Mouse (Mus musculus) heart, postnatal 10 days (tissue): Measurements from ENCODE around the gene Sh3bp5. TPM values are rescaled to one million over a fixed set of nuclear protein-coding genes. Genes with fewer than 3 reads are reported as not detected.

ENCODE experiments used
- DNase-seq, 2 experiments: peaks; one replicate each; pipeline ENCODE4 v3.0.0; 2021
- intact Hi-C: fragments of 180-260 bp; cut with DNase I; formaldehyde crosslinking; loops from one replicate; pipeline ENCODE4 v1.15.1; 2025
- total RNA-seq, 2 experiments: library from RNA; stranded (reverse); gene quantifications; 2 replicates each; pipeline ENCODE4 v1.2.3; 2021

The Sh3bp5 gene
- total RNA-seq, 2 experiments from 2014 or later, result 59.7 to 65.1 TPM

DNA sequence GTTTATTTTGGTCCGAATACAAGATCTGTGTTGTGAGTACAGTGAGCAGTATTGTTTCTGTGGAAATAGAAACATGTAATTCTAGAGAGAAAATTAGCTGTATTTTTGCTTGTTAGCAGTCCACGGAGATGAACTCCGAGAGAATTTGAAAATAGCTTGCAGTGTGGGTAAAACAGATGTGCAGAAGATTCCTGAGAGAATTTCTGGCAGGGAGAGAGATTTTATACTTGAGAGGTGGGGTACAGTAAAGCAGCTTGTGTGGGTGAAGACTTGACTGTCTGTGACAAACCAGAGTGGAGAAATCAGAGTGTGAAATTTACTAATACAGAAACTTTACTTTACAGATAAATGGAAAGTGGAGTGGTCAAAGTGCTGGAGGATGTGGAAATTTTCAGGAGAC, 66.5 kb downstream of the Sh3bp5 start:
- intact Hi-C loops, result loop anchor here (10.0 kb wide), 1 partner anchor 235 kb away; no protein-coding TSS in a partner anchor
- no peak for DNase-seq

DNA sequence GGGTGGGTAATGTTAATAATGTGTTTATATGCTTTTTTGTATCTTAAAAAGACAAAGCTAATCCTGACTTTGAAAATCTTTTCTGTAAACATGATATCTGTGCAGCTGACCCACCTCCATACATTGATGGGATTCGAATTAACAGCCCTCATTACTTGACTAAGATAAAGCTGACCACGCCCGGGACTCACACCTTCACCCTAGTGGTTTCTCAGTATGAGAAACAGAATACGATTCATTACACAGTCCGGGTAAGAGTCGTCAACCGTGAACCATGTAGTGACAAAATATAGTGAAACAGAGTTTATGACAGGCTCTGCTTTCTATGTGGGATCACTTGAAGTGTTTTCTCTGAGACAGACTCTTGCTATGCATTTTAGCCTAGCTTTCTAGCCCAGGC, 67.9 kb downstream of the Sh3bp5 start:
- DNase-seq, result no peak
- intact Hi-C loops, result loop anchor here (10.0 kb wide), 1 partner anchor 237 kb away; no protein-coding TSS in a partner anchor

DNA sequence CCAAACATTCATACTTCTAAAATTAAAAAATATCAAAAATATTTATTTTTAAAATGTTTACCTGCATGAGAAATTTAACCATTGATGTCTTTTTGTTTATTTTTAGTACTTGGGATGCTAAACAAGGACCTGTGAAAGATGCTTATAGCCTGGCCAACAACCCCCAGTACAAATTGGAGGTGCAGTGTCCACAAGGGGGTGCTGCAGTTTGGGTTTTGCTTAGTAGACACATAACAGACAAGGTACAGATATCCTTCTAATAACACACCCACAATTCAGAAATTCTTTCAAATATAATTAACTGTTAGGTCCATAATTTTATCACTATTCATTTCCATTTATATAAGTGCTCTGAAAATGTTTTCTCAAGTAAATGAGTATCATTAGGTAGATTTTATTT, 70.5 kb downstream of the Sh3bp5 start:
- DNase-seq, result peak; percentile 71 to 86
- intact Hi-C loops, result loop anchor here (1.0 to 10.0 kb wide), 2 partner anchors 107 to 239 kb away; no protein-coding TSS in a partner anchor

DNA sequence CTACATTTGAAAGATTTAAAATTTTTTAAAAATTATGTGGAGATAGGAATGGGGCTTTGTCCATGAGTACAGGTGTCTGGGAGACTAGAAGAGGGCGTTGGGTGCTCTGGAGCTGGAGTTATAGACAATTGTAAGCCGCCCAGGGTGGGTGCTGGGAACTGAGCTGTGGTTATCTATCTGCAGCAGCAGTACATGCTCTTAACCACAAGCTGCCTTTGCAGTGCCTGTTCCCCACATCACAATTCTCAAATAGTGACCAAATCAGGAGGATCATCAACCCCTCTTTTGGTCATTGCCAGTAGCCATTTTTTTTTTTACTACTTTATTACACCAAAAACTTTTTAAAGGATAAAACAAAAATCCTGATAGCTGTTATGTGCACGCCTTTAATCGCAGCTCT, 71.3 kb downstream of the Sh3bp5 start:
- intact Hi-C loops, result loop anchor here (10.0 kb wide), 1 partner anchor 240 kb away; no protein-coding TSS in a partner anchor

GRCm38 (mm10) chr14:31362236-31362635, 73.6 kb downstream of the Sh3bp5 start:
- intact Hi-C loops, result loop anchor here (10.0 kb wide), 1 partner anchor 243 kb away; no protein-coding TSS in a partner anchor
- DNase-seq, result no peak

More for the DNA sequence above, 71.3 kb downstream of the Sh3bp5 start:
- DNase-seq, result no peak

GRCm38 (mm10) chr14:31345367-31345766, 90.5 kb downstream of the Sh3bp5 start:
- DNase-seq, result no peak
- intact Hi-C loops, result no loop called here

DNA sequence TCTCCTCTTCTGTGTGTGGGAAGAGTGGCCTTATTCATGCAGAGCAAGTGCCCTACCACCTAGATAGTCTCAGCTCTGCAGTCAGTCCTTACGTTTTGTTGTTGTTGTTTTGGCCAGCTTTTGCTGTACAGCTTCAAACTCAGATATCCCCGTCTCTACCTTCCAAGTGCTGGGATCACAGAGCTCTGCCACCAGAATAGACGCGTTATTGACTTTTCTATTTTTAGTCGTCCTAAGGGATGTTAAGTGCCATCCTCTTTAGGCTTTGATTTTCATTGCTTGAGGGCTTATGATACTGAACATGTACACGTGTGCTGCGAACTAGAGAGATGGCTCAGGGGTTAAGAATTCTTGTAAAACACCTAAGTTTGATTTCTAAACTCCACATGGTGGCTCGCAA, 92.6 kb downstream of the Sh3bp5 start:
- DNase-seq, result peak in 1 of 2 experiments; percentile 29
- intact Hi-C loops, result no loop called here

DNA sequence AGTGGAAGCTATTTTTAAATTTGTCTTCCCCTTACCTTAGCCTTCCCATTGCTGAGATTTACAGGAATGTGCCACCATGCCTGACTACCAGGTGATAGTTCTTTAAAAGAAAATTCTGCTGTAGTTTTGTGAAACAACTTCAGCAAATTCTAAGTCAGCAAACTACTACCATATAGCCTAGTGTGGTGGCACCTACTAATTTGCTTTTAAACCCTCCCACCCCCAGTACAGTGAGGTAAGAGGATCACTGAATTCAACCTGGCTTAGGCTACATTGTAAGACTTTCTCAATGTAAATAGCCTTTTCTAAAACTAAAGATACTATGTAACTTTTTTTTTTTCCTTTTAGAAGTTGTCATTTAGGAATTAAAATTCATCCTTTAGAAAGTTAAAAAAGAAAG, 97.9 kb downstream of the Sh3bp5 start:
- intact Hi-C loops, result loop anchor here (5.0 kb wide), 2 partner anchors 86 to 121 kb away; partner anchors contain the start of genes Bap1, Nisch, Phf7 and Sema3g
- DNase-seq, result no peak

- intact Hi-C loops, result loop anchor here (5.0 kb wide), 2 partner anchors 85 to 120 kb away; partner anchors contain the start of genes Bap1, Nisch, Phf7 and Sema3g
- no peak for DNase-seq
These were observed 98.5 kb downstream of the Sh3bp5 start for GRCm38 (mm10) chr14:31337406-31337805.

DNA sequence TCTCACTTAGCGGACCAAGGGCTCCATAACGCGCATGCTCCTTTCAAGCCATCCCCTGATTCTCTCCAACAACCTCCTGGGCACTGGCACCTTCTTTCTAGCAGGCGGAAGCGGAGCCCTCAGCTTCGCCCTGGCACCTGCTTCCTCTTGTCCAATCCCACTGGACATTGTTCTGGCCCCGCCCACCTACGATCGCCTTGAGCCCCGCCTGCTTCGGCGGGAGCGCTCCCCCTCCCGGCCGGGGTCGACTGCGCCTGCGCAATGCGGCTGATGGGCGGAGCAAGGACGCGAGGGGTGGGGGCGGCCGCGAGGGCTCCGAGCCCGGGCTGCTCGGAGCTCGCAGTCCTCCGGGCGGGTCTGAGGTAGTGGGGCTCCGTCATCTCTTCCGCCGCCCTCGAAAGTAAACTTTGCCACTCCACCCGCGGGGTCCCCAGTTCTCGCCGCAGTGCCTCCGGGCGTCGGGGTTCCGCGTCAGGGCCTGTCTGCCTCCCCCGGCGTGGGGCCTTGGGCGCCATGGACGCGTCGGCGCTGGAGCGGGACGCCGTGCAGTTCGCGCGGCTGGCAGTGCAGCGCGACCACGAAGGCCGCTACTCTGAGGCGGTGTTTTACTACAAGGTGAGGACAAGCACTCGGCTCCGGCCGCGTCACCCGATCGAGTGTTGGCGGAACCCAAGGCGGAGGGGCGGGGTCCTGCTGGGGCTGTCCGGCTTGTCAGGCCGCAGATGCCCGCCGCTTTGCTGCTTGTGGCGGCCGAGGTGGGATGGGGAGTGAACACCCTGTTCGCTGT, 99.3 kb downstream of the Sh3bp5 start, which contains the start of gene Capn7:
Gene Capn7 (plus strand): TSS at position 270 of the 787 bp plus-strand sequence.
- peak; percentile 98 to 99 for DNase-seq
- intact Hi-C loops, result loop anchor here (5.0 kb wide), 2 partner anchors 84 to 119 kb away; partner anchors contain the start of genes Bap1, Nisch, Phf7 and Sema3g

DNA sequence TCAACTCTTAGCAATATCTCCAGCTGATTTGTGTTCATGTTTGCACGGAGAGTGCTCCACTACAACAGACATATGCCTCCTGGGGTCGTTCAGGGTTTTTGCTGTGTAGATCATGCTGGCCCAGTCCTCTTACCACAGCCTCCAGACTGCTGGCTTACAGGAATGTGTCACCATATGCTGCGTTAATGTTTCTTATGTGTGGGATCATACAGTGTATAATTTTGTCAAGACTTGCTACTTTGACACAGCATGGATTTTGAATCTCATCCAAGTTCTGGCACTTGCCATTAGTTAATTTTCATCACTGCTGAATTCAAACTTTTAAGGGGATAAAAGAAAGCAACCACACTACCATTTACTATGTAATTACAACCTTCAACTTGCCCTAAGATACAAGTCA, 100.1 kb downstream of the Sh3bp5 start:
- intact Hi-C loops, result loop anchor here (5.0 kb wide), 2 partner anchors 83 to 118 kb away; partner anchors contain the start of genes Bap1, Nisch, Phf7 and Sema3g
- no peak for DNase-seq

- intact Hi-C loops, result no loop called here
- no peak for DNase-seq
These were observed 104.9 kb downstream of the Sh3bp5 start for GRCm38 (mm10) chr14:31330957-31331356.

- intact Hi-C loops, result no loop called here
- DNase-seq, result no peak
These were observed 106.1 kb downstream of the Sh3bp5 start for GRCm38 (mm10) chr14:31329741-31330140.

DNA sequence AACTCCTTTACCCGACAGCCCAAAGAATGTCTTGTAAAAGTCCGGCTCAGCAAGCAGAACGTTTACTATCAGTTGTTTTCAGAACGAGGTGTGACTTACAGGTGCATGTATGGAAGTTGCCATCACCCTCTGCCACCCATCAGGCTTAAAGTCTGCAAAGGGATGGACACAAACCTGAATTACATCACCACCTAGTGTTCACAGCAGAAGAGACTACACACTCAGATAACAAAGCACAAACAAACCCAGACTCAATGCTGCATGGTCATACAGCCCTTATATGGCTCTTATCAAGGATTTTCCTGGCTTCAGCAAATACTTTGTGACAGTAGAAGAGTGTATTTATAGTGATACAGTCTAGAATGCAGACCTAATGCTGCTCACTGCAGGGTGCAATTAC, 108.2 kb downstream of the Sh3bp5 start:
- DNase-seq, result no peak
- intact Hi-C loops, result no loop called here

GRCm38 (mm10) chr14:31327196-31327595, 108.7 kb downstream of the Sh3bp5 start:
- intact Hi-C loops, result no loop called here
- no peak for DNase-seq

DNA sequence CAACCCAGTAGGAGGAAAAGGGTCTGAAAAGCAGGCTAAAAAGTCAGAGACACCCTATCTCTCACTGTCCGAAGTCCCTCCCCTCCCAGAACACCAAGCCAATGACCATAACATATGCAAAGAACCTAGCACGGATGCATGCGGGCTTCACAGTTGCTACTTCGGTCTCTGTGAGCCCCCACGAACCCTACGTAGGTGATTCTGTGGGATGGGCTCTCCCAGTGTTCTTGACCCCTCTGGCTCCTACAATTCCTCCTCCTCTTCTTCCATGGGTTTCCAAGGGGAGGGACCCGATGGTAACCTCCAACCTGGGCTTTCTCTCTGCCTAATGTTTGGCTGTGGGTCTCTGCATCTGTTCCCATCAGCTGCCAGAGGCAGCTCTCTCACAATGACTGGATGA, 109.1 kb downstream of the Sh3bp5 start:
- DNase-seq, result no peak
- intact Hi-C loops, result no loop called here

DNA sequence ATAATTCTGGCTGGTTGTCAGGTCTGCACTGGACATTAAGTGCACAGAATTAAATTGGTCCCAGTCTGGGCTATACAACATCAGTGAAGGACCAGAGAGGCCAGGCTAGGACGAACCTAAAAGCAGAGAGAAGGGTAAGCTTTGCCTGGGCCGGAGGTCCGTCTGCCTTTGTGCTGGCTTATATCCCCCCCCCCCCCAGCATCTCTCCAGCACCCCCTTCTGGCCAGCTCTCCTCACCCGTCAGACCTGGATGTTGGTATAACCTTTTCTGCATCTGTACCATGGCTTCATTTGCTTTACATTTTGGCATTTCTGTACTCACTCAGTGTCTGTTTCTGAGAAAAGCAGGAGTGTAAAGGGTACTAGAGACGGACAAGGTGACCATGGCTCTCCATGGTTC, 110.3 kb downstream of the Sh3bp5 start:
- no peak for DNase-seq
- intact Hi-C loops, result loop anchor here (2.0 kb wide), 1 partner anchor 53 kb away; no protein-coding TSS in a partner anchor

DNA sequence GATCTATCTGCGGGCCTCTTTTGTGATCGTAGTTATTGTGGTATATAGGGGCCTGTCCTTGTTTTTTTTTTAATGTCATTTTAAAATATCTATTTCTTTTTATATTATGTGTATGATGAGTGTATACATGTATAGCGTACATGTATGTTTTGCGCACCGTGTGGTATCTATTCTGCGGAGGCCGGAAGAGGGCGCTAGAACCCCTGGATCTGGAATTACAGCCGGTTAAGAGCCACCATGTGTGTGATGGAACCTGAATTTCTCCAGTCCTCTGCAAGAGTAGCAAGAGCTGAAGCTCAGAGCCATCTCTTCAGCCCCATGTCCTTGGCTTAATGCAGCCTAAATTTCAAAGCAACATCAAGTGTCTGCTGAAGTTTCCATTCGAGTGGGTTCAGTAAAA, 111.0 kb downstream of the Sh3bp5 start:
- no peak for DNase-seq
- intact Hi-C loops, result loop anchor here (2.0 kb wide), 1 partner anchor 52 kb away; no protein-coding TSS in a partner anchor

GRCm38 (mm10) chr14:31323849-31324792, 111.8 kb downstream of the Sh3bp5 start, which contains the start of gene Dnah1:
TSS of gene Dnah1 (minus strand) at chr14:31323896.
- intact Hi-C loops, result loop anchor here (2.0 kb wide), 1 partner anchor 51 kb away; no protein-coding TSS in a partner anchor
- DNase-seq, result peak; percentile 36 to 51

GRCm38 (mm10) chr14:31323189-31323588, 112.7 kb downstream of the Sh3bp5 start:
- intact Hi-C loops, result no loop called here
- DNase-seq, result no peak
